Mouse (Mus musculus): ENCODE data around the gene Zfhx3.

The Zfhx3 gene

GRCm38 (mm10) chr8:108552518-108552917, 610.1 kb downstream of the Zfhx3 start:
- DNase-seq (ENCODE audit: low spot score) = no peak

GRCm38 (mm10) chr8:108553808-108554577, 611.5 kb downstream of the Zfhx3 start:
- no peak for DNase-seq (ENCODE audit: low spot score)

- DNase-seq (ENCODE audit: low spot score) = no peak
Measured at GRCm38 (mm10) chr8:108554578-108555245, 612.3 kb downstream of the Zfhx3 start.

- DNase-seq (ENCODE audit: low spot score) = no peak
Measured at GRCm38 (mm10) chr8:108563420-108563819, 621.0 kb downstream of the Zfhx3 start.

- DNase-seq (ENCODE audit: low spot score) = no peak
Measured at GRCm38 (mm10) chr8:108563934-108564564, 621.6 kb downstream of the Zfhx3 start.

- no peak for DNase-seq (ENCODE audit: low spot score)
Measured at GRCm38 (mm10) chr8:108566035-108566434, 623.6 kb downstream of the Zfhx3 start.

- no peak for DNase-seq (ENCODE audit: low spot score)
Measured at GRCm38 (mm10) chr8:108573295-108574017, 631.0 kb downstream of the Zfhx3 start.

- DNase-seq (ENCODE audit: low spot score) = peak; percentile 45
Measured at GRCm38 (mm10) chr8:108574101-108574500, 631.7 kb downstream of the Zfhx3 start.

GRCm38 (mm10) chr8:108577571-108577970, 635.1 kb downstream of the Zfhx3 start:
- DNase-seq (ENCODE audit: low spot score) = no peak

- no peak for DNase-seq (ENCODE audit: low spot score)
Measured at GRCm38 (mm10) chr8:108578388-108578787, 635.9 kb downstream of the Zfhx3 start.

- DNase-seq (ENCODE audit: low spot score) = no peak
Measured at GRCm38 (mm10) chr8:108579808-108580207, 637.4 kb downstream of the Zfhx3 start.

GRCm38 (mm10) chr8:108580364-108580763, 637.9 kb downstream of the Zfhx3 start:
- DNase-seq (ENCODE audit: low spot score) = no peak

- DNase-seq (ENCODE audit: low spot score) = no peak
Measured at GRCm38 (mm10) chr8:108581557-108581956, 639.1 kb downstream of the Zfhx3 start.

- DNase-seq (ENCODE audit: low spot score) = no peak
Measured at GRCm38 (mm10) chr8:108582251-108582650, 639.8 kb downstream of the Zfhx3 start.

GRCm38 (mm10) chr8:108583261-108583660, 640.8 kb downstream of the Zfhx3 start:
- no peak for DNase-seq (ENCODE audit: low spot score)

GRCm38 (mm10) chr8:108583867-108584661, 641.6 kb downstream of the Zfhx3 start:
- DNase-seq (ENCODE audit: low spot score) = no peak

GRCm38 (mm10) chr8:108584662-108584978, 642.2 kb downstream of the Zfhx3 start:
- no peak for DNase-seq (ENCODE audit: low spot score)

GRCm38 (mm10) chr8:108591037-108591436, 648.6 kb downstream of the Zfhx3 start:
- DNase-seq (ENCODE audit: low spot score) = no peak

- DNase-seq (ENCODE audit: low spot score) = no peak
Measured at GRCm38 (mm10) chr8:108592028-108592724, 649.7 kb downstream of the Zfhx3 start.

- DNase-seq (ENCODE audit: low spot score) = no peak
Measured at GRCm38 (mm10) chr8:108592990-108593589, 650.6 kb downstream of the Zfhx3 start.

- DNase-seq (ENCODE audit: low spot score) = no peak
Measured at GRCm38 (mm10) chr8:108593891-108594290, 651.4 kb downstream of the Zfhx3 start.
